Mouse (Mus musculus) gastrocnemius, postnatal 4 days (tissue): ENCODE measurements around the gene Dpt. TPM values are rescaled to one million over a fixed set of nuclear protein-coding genes. Genes with fewer than 3 reads are reported as not detected.
"Not testable (repeated sequence)": the region's sequence is repeated elsewhere in the genome, so short reads cannot be mapped to it uniquely, and the experiment has no call there.

Experiments
- DNase-seq, 2 experiments: peaks; one replicate each; pipeline ENCODE4 v3.0.0; 2021 to 2022; ENCODE audit warnings: low spot score in 2 of 2, mixed read lengths in 2 of 2
- long read RNA-seq, 2 experiments: library from polyadenylated mRNA; stranded (forward); transcript quantifications; one replicate each; pipeline ENCODE4 v2.0.0; 2021
- total RNA-seq, 2 experiments: library from RNA; stranded (reverse); gene quantifications; 2 replicates each; pipeline ENCODE4 v1.2.3; 2021

The Dpt gene
- 100 to 1,000 TPM; 205 to 231 TPM for total RNA-seq
- long read RNA-seq, experiment 1, transcript Dpt-201 (4 exons, 1,724 nt), result major isoform, 21 of 35 reads
- long read RNA-seq, experiment 1, partial matches to known transcripts, result 13 of 35 reads
- long read RNA-seq, experiment 1, other reads (novel, unspliced or antisense), result 1 of 35 reads
- long read RNA-seq, experiment 2, transcript Dpt-201 (4 exons, 1,724 nt), result major isoform, 32 of 38 reads
- long read RNA-seq, experiment 2, partial matches to known transcripts, result 1 of 38 reads
- long read RNA-seq, experiment 2, other reads (novel, unspliced or antisense), result 5 of 38 reads

DNA sequence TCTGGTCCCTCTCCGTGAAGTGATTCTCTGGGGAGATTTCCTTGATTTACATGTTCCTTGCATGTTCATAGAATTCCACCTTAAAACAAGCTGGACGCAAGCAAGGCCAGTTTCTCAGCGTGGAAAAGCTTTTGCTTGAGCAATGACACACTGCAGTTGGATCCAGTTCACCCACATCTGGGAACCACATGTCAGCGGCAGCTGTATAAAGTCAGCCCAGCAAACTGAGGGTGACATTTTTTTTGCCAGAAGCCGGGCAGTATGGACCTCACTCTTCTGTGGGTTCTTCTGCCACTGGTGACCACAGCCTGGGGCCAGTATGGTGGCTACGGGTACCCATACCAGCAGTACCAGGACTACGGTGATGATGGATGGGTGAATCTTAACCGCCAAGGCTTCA is at the start of gene Dpt:
Gene Dpt, plus strand, starts transcription at position 174 of the 400 bp plus-strand sequence.
- DNase-seq, result peak; percentile 34 to 73

DNA sequence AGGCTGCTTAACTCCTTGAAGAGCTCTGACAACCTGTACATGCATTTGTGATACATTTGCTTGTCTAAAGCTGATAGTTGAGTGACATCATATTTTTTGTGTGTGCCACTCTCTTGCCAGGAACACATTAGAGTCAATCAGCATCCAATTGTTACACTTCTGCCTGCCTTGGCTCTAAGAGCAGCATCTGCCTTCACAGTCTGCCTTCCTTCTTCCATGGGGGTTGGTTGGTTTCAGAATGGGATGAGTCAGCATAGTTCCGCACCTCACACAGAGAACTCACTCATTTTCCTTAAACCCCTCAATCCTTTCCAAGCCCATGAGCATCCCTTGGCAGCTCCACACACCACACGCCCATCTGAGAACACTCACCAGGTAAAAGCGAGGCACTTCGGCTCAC is 42.7 kb upstream of the Dpt start:
- no peak for DNase-seq

DNA sequence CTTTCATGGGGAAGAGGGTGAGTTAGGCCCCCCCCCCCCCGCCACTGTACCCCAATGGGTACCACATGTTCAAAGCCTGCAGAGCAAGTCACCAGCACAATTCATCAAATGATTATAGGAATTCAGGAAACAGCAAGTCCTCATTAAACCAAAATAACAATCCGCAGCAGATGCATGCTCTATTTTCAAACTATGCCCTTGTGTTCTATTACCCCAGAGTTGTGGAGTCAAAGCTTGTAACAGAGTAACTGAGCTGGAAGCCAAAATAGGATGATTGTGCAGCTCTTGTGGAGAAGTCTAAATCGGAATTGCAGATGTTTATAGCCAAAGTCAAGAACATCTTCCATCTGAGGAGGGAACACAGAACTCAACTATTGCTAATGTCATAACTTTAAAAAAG is 40.8 kb upstream of the Dpt start:
- DNase-seq, result no peak

DNA sequence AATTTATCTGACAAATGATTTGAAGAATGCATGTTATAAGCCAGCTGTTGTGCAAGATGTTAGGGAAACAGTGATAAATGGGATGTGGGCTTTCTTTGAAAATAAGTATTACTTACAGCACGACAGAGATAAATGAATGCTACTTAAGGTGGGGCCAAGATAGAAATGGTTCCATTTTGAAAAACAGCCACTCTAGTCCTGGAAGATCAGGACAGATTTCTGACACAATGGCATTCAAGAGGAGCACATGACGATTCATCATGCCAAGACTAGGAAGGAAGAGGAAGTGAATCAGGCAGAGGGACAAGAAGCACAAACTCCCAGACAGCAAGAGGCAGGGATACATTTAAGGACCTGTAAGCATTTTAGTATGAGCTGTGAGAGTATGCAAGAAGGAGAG is 39.5 kb upstream of the Dpt start:
- no peak for DNase-seq

DNA sequence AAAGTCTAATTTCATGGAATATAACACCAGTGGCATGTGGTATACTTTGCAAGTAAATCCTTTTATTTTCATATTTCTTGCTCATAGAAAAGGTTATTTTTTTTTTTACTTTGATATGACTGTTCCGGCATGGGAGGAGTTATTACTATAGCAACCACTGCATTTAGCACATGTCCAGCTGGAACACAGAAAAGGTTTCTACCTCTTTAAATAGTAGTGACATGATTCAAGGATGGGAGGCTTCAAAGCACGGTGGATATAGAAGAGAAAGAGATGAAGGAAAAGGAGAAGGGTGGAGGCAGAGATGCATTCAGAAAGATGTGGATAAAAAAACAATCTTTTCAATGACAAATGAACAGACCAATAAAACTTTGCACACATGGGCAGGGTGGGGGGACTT is 38.0 kb upstream of the Dpt start:
- DNase-seq, result no peak

DNA sequence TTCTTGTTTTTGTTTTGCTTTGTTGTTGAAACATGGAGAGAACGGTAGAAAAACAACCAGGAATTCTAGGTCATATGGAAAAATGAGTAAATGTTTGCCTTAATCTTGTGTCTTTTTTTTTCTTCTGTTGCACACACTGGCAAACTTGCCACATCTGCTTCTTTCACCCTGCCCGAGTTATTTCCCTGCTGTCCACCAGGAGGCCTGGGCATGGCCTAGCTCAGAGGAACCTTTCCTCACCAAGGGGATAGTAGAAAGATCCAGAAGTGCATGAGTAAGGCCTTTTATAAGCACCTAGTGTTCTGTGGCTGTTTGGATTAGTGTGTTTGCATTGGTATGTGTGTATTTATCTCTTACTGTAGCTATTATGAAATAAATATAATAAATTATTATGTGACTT is 34.2 kb upstream of the Dpt start:
- no peak for DNase-seq

DNA sequence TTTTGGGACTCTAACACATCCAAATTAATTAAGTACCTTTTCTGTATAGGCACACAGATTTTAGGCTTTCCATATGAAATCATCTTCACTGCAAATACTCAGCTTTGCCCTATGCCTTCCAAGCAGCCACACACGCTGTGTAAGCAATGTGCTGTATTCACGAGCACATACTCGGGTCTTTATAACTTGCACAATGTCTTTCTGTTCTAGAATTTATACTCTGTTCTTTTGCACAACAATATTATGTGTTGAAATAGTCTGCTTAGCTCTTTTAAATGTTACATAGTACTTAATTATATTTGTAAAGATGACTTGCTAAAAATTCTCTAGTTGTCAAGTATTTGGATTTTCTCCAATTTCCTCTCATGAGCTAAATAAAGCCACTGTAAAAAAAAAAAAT is 29.8 kb upstream of the Dpt start:
- no peak for DNase-seq

DNA sequence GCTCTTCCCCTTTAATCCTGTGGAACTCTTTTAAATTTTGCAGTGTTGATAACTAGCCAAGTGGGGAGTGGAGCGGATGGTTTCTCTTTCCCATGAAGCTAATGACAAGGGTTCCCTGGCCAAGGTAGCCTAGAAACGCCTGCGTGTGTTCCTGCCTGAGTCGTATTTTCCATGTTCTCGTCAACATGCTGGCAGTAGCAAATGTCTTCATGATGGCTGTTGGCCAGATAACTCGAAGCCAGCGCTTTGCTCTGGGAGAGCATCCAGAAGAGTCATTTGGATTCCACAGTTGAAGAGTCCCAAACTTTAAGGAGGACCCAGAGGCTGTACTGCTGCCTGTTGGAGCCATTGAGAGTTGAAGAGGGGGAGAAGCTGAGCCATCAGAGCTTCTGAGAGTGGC is 25.8 kb upstream of the Dpt start:
- DNase-seq, result peak; percentile 70 to 79

DNA sequence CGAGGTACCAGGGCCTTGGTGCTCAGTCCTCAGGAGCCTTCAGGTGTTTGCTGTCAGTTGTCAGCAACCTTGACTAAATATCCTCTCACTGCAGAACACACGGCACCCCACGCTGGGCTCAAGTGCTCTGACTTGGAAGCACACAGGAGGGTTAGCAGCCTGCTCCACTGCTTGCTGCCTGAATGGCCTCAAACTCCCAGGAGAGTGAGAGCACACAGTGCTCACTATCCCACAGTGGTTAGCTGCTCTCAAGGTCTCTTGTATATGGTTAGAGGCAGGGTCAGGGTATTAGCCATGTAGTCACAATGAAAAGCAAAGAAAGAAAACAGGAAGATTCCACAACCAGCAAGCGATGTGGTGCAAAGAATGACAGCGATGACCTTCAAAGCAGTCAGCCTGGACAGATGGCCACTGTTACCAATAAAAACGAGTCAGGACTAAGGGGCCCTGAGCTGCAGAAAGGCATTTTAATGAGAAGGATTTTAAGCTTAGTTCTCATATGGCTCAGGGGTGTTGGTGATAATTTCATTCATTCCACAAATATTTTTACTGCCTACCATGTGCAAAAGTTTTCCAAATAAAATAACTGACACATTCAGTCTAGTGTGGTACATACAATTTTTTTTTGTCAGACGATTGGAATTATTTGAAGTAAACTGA is 15.5 kb upstream of the Dpt start:
- no peak for DNase-seq

DNA sequence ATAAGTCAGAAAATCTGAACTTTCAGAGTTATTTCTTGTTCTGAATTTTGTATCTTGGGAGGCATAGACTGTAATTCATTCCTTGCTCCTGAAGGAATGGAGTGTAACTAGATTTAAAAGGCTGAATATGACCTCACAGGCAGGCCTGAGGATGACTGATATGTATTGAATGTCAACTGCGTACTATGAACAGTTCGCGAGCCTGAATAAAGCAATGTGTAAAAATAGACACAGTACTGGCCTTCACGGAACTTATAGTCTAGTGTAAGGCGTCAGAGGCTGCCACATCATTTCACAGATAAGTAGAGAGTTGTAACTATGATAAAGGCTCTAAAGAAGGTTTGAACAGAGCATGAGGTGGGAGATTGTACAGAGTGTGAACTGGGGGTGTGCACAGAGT is 10.3 kb upstream of the Dpt start:
- DNase-seq, result no peak

DNA sequence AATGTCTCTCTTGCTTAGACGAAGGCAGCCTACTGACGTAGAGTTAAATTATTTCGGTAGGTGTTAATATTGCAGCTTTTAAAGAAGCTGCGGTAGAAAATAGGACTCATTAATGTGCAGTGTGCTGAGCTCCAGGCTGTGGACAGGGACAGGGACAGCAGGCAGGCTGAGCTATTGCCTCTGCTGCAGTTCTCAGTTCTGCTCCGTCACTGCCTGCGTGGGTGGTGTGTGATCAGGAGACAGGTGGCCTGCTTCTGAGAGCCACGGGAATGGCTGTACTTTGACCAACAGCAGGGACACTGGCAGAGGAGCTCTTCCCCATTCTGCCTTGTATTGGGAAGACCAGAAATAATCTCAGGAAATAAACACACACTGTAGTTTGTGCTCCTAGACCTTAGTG is 8.7 kb upstream of the Dpt start:
- no peak for DNase-seq

DNA sequence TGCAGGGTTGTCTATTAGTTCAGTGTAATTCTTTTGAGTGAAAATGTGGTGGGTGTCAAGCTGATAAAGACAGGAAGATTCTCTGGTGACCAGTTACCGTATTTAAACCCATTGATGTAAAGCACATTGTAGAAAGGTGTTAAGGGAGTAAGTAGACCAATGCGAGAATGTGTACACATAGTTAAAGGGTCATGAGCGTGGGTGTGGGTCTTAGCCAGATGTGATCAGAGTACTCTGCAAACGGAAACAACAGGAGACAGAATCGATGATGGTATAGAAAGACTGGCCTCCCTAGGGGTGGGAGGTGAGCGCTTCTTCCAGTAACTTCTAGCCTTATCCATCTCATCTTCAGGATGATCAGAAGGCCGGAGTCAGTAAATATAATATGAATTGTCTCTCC is 8.2 kb upstream of the Dpt start:
- no peak for DNase-seq

DNA sequence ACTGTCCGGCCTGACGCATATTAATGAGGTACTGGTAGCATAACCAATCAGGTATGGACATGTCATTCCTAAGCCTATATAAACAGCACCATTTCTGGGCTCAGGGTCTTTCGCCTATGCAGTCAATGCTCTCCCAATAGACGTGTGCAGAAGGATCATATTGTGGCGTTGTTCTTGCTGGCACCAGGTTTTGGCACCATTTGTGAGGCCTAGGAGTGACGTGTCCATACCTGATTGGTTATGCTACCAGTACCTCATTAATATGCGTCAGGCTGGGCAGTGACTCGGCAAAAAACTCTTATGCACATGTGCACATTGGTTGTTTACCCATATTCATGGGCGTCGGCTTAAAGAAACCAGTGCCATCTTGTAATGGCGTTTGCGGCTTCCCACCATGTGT is 6.1 kb upstream of the Dpt start:
- not testable (repeated sequence) for DNase-seq

DNA sequence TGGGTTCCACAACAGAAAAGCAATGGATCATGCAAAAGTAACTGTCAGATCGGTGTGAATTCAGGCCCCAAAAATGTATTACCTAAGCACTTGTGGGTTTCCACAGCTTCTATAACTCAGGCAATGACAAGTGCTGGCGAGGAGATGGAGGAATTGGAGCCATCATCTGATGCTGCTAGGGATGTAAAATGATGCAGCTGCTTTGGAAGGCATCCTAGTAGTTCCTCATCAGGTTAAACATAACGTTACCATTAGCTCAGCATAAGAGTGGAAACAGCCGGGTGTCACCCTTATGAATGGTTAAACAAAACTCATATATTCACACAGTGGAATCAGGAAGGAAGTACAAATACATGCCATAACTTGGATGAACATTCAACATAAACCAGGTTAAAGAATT is 3.4 kb upstream of the Dpt start:
- no peak for DNase-seq

DNA sequence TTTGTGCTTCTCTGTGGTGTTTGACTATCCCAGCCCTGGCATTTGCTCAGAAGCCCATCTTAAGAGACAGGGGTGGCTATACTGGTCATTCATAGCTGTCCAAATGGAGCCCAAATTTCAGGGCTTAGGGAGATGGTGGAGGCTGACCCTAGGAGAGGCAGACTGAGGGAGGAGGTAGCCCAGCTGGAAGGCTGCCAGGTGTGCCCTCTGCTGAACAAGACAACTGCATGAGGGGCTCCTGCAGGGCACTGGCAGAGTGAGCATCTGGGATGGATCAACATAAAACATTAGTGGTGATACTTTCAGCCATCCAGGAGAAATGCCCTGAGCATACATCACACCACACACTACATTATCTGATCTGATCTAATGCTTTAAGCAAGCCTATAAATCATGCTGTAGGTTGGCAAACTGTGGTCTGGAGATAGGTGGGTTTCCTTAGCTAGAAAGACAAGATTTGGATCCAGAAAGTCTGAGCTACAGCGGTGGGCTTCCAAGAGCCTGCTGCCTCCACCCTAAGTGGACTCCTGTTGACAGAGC is 1.4 kb downstream of the Dpt start:
- DNase-seq, result no peak

DNA sequence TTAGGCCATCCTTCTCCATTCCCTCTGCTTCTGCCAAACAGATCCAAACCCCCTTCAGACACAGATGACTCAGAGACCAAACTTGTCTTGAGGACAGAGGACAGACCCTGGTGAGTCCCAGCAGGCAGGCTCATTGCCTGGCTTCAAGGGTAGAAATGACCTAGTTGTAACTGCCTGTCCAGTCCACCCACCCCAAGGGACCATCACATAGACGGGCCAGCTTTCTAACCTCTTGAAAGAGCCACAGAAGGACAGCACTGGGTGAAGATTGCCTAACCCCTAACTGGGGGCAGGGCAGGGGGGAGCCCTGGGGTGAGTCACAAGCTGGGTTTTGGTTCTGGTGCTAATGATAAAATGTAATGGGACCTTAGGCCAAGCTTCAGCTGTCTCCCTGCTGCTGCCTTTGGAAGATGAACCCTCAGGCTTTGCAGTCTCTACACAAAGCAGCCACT is 2.1 kb downstream of the Dpt start:
- DNase-seq, result peak in 1 of 2 experiments; percentile 31

DNA sequence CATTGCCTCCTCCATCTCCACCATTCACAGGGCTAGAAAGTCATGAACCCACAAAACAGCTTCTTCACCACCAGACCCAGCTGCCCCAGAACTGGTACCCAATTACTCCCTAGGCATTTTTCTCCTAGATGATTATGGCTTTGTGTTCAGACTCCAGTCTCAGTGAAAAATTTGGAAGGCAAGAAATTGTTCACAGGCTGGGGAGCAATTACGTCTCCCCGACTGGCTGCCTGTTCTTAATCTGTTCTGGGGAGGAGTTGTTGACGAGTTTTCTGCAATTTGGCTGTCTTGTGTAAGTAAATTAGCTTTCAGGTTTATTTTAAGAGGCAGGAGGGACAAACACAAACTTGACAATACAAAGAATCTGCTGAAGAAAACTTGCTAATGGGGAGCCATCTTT is 2.7 kb downstream of the Dpt start:
- DNase-seq, result no peak

DNA sequence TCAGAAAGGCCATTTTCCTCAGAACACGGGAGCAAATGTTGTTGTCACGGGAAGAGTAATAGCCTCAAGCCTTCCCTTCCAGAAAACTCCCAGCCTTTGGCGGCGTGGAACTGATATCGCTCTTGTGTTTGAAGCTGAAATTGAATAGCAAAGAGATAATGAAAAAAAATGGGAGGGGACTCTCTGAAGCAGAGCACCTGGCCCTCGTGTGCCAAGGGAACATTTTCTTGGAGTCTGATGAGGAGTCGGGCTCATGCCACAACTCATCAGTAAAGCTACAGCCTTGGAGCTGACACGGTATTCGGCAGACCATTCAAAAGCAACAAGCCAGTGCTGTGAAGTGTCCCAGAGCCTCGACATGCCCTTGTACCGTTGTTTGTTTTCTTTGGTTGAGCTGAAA is 7.8 kb downstream of the Dpt start:
- no peak for DNase-seq

DNA sequence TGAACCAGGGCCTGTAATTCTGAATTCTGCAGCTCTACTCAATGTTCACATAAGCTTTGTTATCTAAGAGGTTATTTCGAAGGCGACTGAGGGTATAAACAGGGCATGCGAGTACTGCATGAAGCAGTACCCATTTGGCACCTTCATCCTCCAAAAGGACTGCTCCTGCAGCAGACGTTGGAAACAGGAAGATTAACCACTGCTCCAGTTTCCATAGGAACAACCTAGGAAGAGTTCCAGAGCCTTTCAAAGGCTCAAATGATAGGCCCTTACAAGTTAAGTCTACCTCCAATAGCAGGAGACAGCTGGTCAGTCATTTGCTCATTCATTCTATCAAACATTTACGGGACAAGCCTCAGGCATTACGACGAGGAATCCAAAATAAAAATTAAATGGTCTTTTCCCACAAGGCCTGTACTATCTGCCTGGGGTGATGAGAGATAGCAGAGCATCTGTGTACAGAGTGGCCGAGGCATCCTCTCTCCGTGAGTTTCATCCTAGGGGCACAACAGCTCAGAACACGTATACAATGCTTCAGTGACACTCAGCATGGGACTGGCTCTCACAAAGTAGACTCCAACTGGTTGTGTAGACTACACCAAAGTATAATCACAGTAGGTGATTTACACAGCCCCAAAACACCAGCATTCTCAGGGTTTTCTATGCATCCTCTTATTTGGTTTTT is 8.4 kb downstream of the Dpt start:
- no peak for DNase-seq

DNA sequence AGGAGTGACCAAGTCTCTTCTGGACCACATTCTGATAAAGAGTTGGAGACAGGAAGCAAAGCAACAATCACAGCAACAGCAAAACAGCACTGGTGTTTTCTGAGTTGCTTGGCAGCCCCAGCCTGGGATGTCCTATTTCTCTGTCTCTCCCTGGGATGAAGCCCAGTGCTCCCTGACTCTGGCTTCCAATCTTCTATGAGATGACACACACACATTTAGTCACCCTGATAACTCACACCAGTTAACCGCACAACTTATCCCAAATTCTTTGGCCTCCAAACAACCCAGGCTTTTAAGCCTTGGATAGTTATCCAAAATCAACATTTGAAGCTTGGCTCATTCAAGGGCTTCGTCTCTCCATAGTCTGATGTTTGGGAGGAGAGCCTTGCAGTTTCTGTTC is 12.9 kb downstream of the Dpt start:
- DNase-seq, result peak in 1 of 2 experiments; percentile 40

DNA sequence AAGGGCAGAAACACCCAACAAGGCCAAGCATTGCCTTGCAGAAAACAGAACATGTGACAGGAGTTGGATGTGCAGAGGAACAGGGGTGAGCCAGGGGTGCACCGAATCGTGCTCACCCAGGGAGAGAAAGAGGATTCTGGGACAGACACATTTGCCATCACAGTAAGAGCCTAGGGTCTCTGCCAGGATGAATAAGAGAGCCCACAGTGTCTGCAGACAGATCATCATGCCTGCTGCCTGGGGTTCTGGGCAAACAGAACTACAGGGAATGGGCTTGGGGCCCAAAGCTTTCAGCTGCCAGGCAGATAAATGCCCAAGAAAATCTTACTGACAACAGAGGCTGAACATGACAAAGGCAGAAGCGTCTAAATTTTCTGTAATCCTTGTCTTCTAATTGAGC is 14.9 kb downstream of the Dpt start:
- no peak for DNase-seq

DNA sequence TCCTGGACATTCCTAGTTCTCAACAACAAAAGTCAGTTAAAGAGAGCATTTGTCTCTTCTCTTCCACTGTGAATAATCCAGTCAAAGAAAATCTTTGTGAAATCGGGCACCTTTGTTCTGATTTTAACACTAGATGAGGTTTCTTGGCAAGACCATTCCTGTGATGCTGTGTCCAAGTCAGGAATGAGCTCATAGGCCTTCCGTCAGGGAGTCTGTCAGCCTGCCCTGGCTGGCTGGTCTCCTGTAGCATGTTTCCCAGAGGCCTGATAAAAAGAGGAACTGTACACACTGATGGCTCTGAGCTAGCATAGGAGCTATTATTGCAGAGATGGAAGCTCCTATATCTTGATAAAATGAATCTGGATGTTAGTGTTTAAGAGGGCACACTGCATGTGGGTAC is 17.8 kb downstream of the Dpt start:
- DNase-seq, result peak in 1 of 2 experiments; percentile 42
